Mouse (Mus musculus) heart, postnatal 0 days (tissue): ENCODE measurements around the gene Pcbp3.

Experiments used
- CTCF ChIP-seq: IDR thresholded peaks from 2 replicates; pipeline ENCODE4 v1.5.1; 2016; ENCODE audit warnings: antibody characterized with exemption, control low read depth, low read depth
- EP300 ChIP-seq: IDR thresholded peaks from 2 replicates; pipeline ENCODE4 v1.6.1; 2016; ENCODE audit warnings: antibody characterized with exemption, low read depth

GRCm38 (mm10) chr10:76816930-76817329 lies 144.8 kb downstream of the Pcbp3 start:
- TF ChIP-seq CTCF (no peak), EP300 (no peak)
